Mouse (Mus musculus): ENCODE results near the gene Gsdma3. TPM values are rescaled to one million over a fixed set of nuclear protein-coding genes. Genes with fewer than 3 reads are reported as not detected.

Gsdma3 gene
- total and polyA plus RNA-seq, 3 experiments: 2.7 to 2.9 TPM; not detected in 1

- Histone ChIP-seq H3K4me1 (ENCODE audit: control insufficient read depth, insufficient read depth, low read length) (peaks cover 11% of the 10 kb centered on the region), H3K79me2 (replicated peaks; ENCODE audit: control insufficient read depth, insufficient read depth, low read length) (no peaks in the 10 kb centered on the region), H3K36me3 (ENCODE audit: control insufficient read depth, insufficient read depth, low read length) (no peaks in the 10 kb centered on the region), H3K27me3 (ENCODE audit: control insufficient read depth, insufficient read depth, low read length) (no peaks in the 10 kb centered on the region), H3K27ac (peak within 1 kb of the TSS; percentile 90), H3K4me3 (peak within 1 kb of the TSS; percentile 72), H3K9ac (ENCODE audit: low read depth, low read length) (peak within 1 kb of the TSS; percentile 85)
- under 1% methylated on average over 49 of the region's 49 CpGs for whole genome bisulfite sequencing
- intact Hi-C loops (cut with DNase I): loop anchor here (2.0 kb wide), 1 partner anchor 320 kb away; the partner anchor contains the start of gene Cdc6
- peak; percentile 98 for DNase-seq
- TF ChIP-seq POLR2A (IDR thresholded peaks at IDR 0.05; ENCODE audit: insufficient read depth, low read depth, low read length) (peak; percentile 67), EP300 (IDR thresholded peaks at IDR 0.05; ENCODE audit: insufficient read depth, low read depth, low read length) (0 out of 2 replicates have a peak, but pooled peaks have one; percentile 32), CTCF (IDR thresholded peaks at IDR 0.05) (no peak)
These were observed 39.1 kb upstream of the Gsdma3 start, which contains the start of gene Ormdl3 for GRCm38 (mm10) chr11:98586892-98587563. Gene Ormdl3, minus strand, starts transcription at chr11:98587368.

GRCm38 (mm10) chr11:98587684-98588546, 38.2 kb upstream of the Gsdma3 start:
- TF ChIP-seq EP300 (IDR thresholded peaks at IDR 0.05; ENCODE audit: insufficient read depth, low read depth, low read length) (peak; percentile 42; the same call in 1 of the 2 replicates), POLR2A (IDR thresholded peaks at IDR 0.05; ENCODE audit: insufficient read depth, low read depth, low read length) (0 out of 2 replicates have a peak, but pooled peaks have one; percentile 34), CTCF (IDR thresholded peaks at IDR 0.05) (no peak)
- peak overlapping the region; percentile 90 for H3K27ac ChIP-seq
- no peaks in the 10 kb centered on the region for H3K79me2 ChIP-seq (replicated peaks; ENCODE audit: control insufficient read depth, insufficient read depth, low read length)
- H3K4me3 ChIP-seq: peak overlapping the region; percentile 72
- H3K36me3 ChIP-seq (ENCODE audit: control insufficient read depth, insufficient read depth, low read length): no peaks in the 10 kb centered on the region
- peak overlapping the region; percentile 25 for H3K9ac ChIP-seq (ENCODE audit: low read depth, low read length)
- intact Hi-C loops (cut with DNase I): loop anchor here (2.0 kb wide), 1 partner anchor 319 kb away; the partner anchor contains the start of gene Cdc6
- 8% methylated on average over 20 of the region's 20 CpGs for WGBS
- peak; percentile 87 to 88 for DNase-seq
- H3K27me3 ChIP-seq (ENCODE audit: control insufficient read depth, insufficient read depth, low read length): no peaks in the 10 kb centered on the region
- H3K4me1 ChIP-seq (ENCODE audit: control insufficient read depth, insufficient read depth, low read length): peaks cover 11% of the 10 kb centered on the region

- peak overlapping the region; percentile 90 for H3K27ac ChIP-seq
- no peaks in the 10 kb centered on the region for H3K79me2 ChIP-seq (replicated peaks; ENCODE audit: control insufficient read depth, insufficient read depth, low read length)
- DNase-seq: no peak
- no peak overlapping the region for H3K4me3 ChIP-seq
- 9% methylated on average over 6 of the region's 6 CpGs for WGBS
- H3K27me3 ChIP-seq (ENCODE audit: control insufficient read depth, insufficient read depth, low read length): no peaks in the 10 kb centered on the region
- H3K36me3 ChIP-seq (ENCODE audit: control insufficient read depth, insufficient read depth, low read length): no peaks in the 10 kb centered on the region
- intact Hi-C loops (cut with DNase I): no loop called here
- H3K9ac ChIP-seq (ENCODE audit: low read depth, low read length): peak overlapping the region; percentile 8; the same call in 1 of the 2 replicates
- TF ChIP-seq CTCF (IDR thresholded peaks at IDR 0.05): no peak
- no peak for TF ChIP-seq POLR2A (IDR thresholded peaks at IDR 0.05; ENCODE audit: insufficient read depth, low read depth, low read length)
- TF ChIP-seq EP300 (IDR thresholded peaks at IDR 0.05; ENCODE audit: insufficient read depth, low read depth, low read length): no peak
- peaks cover 11% of the 10 kb centered on the region for H3K4me1 ChIP-seq (ENCODE audit: control insufficient read depth, insufficient read depth, low read length)
These were observed 37.3 kb upstream of the Gsdma3 start for GRCm38 (mm10) chr11:98588833-98589281.

- no peaks in the 10 kb centered on the region for H3K36me3 ChIP-seq (ENCODE audit: control insufficient read depth, insufficient read depth, low read length)
- intact Hi-C loops (cut with DNase I): no loop called here
- no peaks in the 10 kb centered on the region for H3K27me3 ChIP-seq (ENCODE audit: control insufficient read depth, insufficient read depth, low read length)
- DNase-seq: no peak
- WGBS: 59% methylated on average over 8 of the region's 8 CpGs
- no peak overlapping the region for H3K4me3 ChIP-seq
- H3K9ac ChIP-seq (ENCODE audit: low read depth, low read length): peak overlapping the region; percentile 8; the same call in 1 of the 2 replicates
- H3K4me1 ChIP-seq (ENCODE audit: control insufficient read depth, insufficient read depth, low read length): peaks cover 10% of the 10 kb centered on the region
- H3K27ac ChIP-seq: peak overlapping the region; percentile 90
- no peaks in the 10 kb centered on the region for H3K79me2 ChIP-seq (replicated peaks; ENCODE audit: control insufficient read depth, insufficient read depth, low read length)
- TF ChIP-seq CTCF (IDR thresholded peaks at IDR 0.05): no peak
- no peak for TF ChIP-seq POLR2A (IDR thresholded peaks at IDR 0.05; ENCODE audit: insufficient read depth, low read depth, low read length)
- TF ChIP-seq EP300 (IDR thresholded peaks at IDR 0.05; ENCODE audit: insufficient read depth, low read depth, low read length): no peak
These were observed 36.9 kb upstream of the Gsdma3 start for GRCm38 (mm10) chr11:98589306-98589705.

- WGBS: 66% methylated on average over 19 of the region's 19 CpGs
- no peak for TF ChIP-seq POLR2A (IDR thresholded peaks at IDR 0.05; ENCODE audit: insufficient read depth, low read depth, low read length)
- Histone ChIP-seq H3K79me2 (replicated peaks; ENCODE audit: control insufficient read depth, insufficient read depth, low read length) (no peaks in the 10 kb centered on the region), H3K9ac (ENCODE audit: low read depth, low read length) (no peak overlapping the region), H3K27ac (no peak overlapping the region), H3K27me3 (ENCODE audit: control insufficient read depth, insufficient read depth, low read length) (no peaks in the 10 kb centered on the region), H3K36me3 (ENCODE audit: control insufficient read depth, insufficient read depth, low read length) (no peaks in the 10 kb centered on the region), H3K4me1 (ENCODE audit: control insufficient read depth, insufficient read depth, low read length) (peaks cover 5% of the 10 kb centered on the region), H3K4me3 (no peak overlapping the region)
- DNase-seq: no peak
- intact Hi-C loops (cut with DNase I): no loop called here
These were observed 35.4 kb upstream of the Gsdma3 start for GRCm38 (mm10) chr11:98590548-98591445.

Data from heart, adult 2 months (tissue).